Mouse (Mus musculus): Measurements from ENCODE around the gene Ppm1k.
"Not testable (repeated sequence)": the region's sequence is repeated elsewhere in the genome, so short reads cannot be mapped to it uniquely, and the experiment has no call there.

Ppm1k gene

GRCm38 (mm10) chr6:57563454-57563853, 28.2 kb upstream of the Ppm1k start:
- Histone ChIP-seq H3K9me3 (ENCODE audit: low read length) (peaks cover 3% of the 10 kb centered on the region; the same call in 1 of the 2 replicates), H3K4me3 (replicated peaks; ENCODE audit: low read length) (no peak overlapping the region), H3K36me3 (ENCODE audit: insufficient read depth, low read length) (no peaks in the 10 kb centered on the region), H3K27me3 (ENCODE audit: insufficient read depth, low read length) (no peaks in the 10 kb centered on the region), H3K4me1 (replicated peaks; ENCODE audit: low read depth, low read length) (no peaks in the 10 kb centered on the region)
- TF ChIP-seq POU5F1 (IDR thresholded peaks at IDR 0.05; ENCODE audit: borderline replicate concordance, low read length) (no peak), CTCF (conservative IDR thresholded peaks at IDR 0.05; ENCODE audit: low read length) (no peak), NANOG (IDR thresholded peaks at IDR 0.05; ENCODE audit: borderline replicate concordance, low read length) (no peak)

- Histone ChIP-seq H3K36me3 (ENCODE audit: insufficient read depth, low read length) (no peaks in the 10 kb centered on the region), H3K27me3 (ENCODE audit: insufficient read depth, low read length) (no peaks in the 10 kb centered on the region), H3K9me3 (ENCODE audit: low read length) (no peaks in the 10 kb centered on the region), H3K4me1 (replicated peaks; ENCODE audit: low read depth, low read length) (no peaks in the 10 kb centered on the region), H3K4me3 (replicated peaks; ENCODE audit: low read length) (no peak overlapping the region)
- TF ChIP-seq POU5F1 (IDR thresholded peaks at IDR 0.05; ENCODE audit: borderline replicate concordance, low read length): no peak
These were observed 22.6 kb upstream of the Ppm1k start for GRCm38 (mm10) chr6:57557796-57558317.

- Histone ChIP-seq H3K9me3 (ENCODE audit: low read length) (no peaks in the 10 kb centered on the region), H3K36me3 (ENCODE audit: insufficient read depth, low read length) (no peaks in the 10 kb centered on the region), H3K4me3 (replicated peaks; ENCODE audit: low read length) (no peak overlapping the region), H3K27me3 (ENCODE audit: insufficient read depth, low read length) (no peaks in the 10 kb centered on the region), H3K4me1 (replicated peaks; ENCODE audit: low read depth, low read length) (no peaks in the 10 kb centered on the region)
- TF ChIP-seq CTCF (conservative IDR thresholded peaks at IDR 0.05; ENCODE audit: low read length) (no peak), POU5F1 (IDR thresholded peaks at IDR 0.05; ENCODE audit: borderline replicate concordance, low read length) (no peak), NANOG (IDR thresholded peaks at IDR 0.05; ENCODE audit: borderline replicate concordance, low read length) (no peak)
These were observed 16.0 kb upstream of the Ppm1k start for GRCm38 (mm10) chr6:57551211-57551796.

GRCm38 (mm10) chr6:57544866-57545265, 9.6 kb upstream of the Ppm1k start:
- Histone ChIP-seq H3K4me1 (replicated peaks; ENCODE audit: low read depth, low read length) (no peaks in the 10 kb centered on the region), H3K9me3 (ENCODE audit: low read length) (no peaks in the 10 kb centered on the region), H3K27me3 (ENCODE audit: insufficient read depth, low read length) (no peaks in the 10 kb centered on the region), H3K36me3 (ENCODE audit: insufficient read depth, low read length) (no peaks in the 10 kb centered on the region), H3K4me3 (replicated peaks; ENCODE audit: low read length) (no peak overlapping the region)
- no peak for TF ChIP-seq CTCF (conservative IDR thresholded peaks at IDR 0.05; ENCODE audit: low read length)
- TF ChIP-seq POU5F1 (IDR thresholded peaks at IDR 0.05; ENCODE audit: borderline replicate concordance, low read length): no peak
- TF ChIP-seq NANOG (IDR thresholded peaks at IDR 0.05; ENCODE audit: borderline replicate concordance, low read length): no peak

GRCm38 (mm10) chr6:57543591-57543990, 8.3 kb upstream of the Ppm1k start:
- not testable (repeated sequence) for H3K36me3 ChIP-seq (ENCODE audit: insufficient read depth, low read length); H3K4me1 ChIP-seq (replicated peaks; ENCODE audit: low read depth, low read length); H3K4me3 ChIP-seq (replicated peaks; ENCODE audit: low read length); H3K27me3 ChIP-seq (ENCODE audit: insufficient read depth, low read length); H3K9me3 ChIP-seq (ENCODE audit: low read length)

- no peaks in the 10 kb centered on the region for H3K4me1 ChIP-seq (replicated peaks; ENCODE audit: low read depth, low read length)
- no peak overlapping the region for H3K4me3 ChIP-seq (replicated peaks; ENCODE audit: low read length)
- no peaks in the 10 kb centered on the region for H3K36me3 ChIP-seq (ENCODE audit: insufficient read depth, low read length)
- H3K9me3 ChIP-seq (ENCODE audit: low read length): no peaks in the 10 kb centered on the region
- TF ChIP-seq CTCF (conservative IDR thresholded peaks at IDR 0.05; ENCODE audit: low read length) (no peak), NANOG (IDR thresholded peaks at IDR 0.05; ENCODE audit: borderline replicate concordance, low read length) (no peak), POU5F1 (IDR thresholded peaks at IDR 0.05; ENCODE audit: borderline replicate concordance, low read length) (no peak)
- no peaks in the 10 kb centered on the region for H3K27me3 ChIP-seq (ENCODE audit: insufficient read depth, low read length)
These were observed 6.6 kb upstream of the Ppm1k start for GRCm38 (mm10) chr6:57541737-57542335.

GRCm38 (mm10) chr6:57540950-57541498, 5.8 kb upstream of the Ppm1k start:
- TF ChIP-seq CTCF (conservative IDR thresholded peaks at IDR 0.05; ENCODE audit: low read length) (no peak), NANOG (IDR thresholded peaks at IDR 0.05; ENCODE audit: borderline replicate concordance, low read length) (no peak), POU5F1 (IDR thresholded peaks at IDR 0.05; ENCODE audit: borderline replicate concordance, low read length) (no peak)
- peaks cover under 1% of the 10 kb centered on the region; the same call in 1 of the 2 replicates for H3K4me1 ChIP-seq (replicated peaks; ENCODE audit: low read depth, low read length)
- H3K27me3 ChIP-seq (ENCODE audit: insufficient read depth, low read length): no peaks in the 10 kb centered on the region
- H3K4me3 ChIP-seq (replicated peaks; ENCODE audit: low read length): no peak overlapping the region
- H3K9me3 ChIP-seq (ENCODE audit: low read length): no peaks in the 10 kb centered on the region
- no peaks in the 10 kb centered on the region for H3K36me3 ChIP-seq (ENCODE audit: insufficient read depth, low read length)

- Histone ChIP-seq H3K4me1 (replicated peaks; ENCODE audit: low read depth, low read length) (peaks cover 16% of the 10 kb centered on the region), H3K4me3 (replicated peaks; ENCODE audit: low read length) (no peak overlapping the region), H3K9me3 (ENCODE audit: low read length) (no peaks in the 10 kb centered on the region), H3K36me3 (ENCODE audit: insufficient read depth, low read length) (no peaks in the 10 kb centered on the region), H3K27me3 (ENCODE audit: insufficient read depth, low read length) (0 out of 2 replicates have a peak, but pooled peaks cover 3% of the 10 kb centered on the region)
- TF ChIP-seq POU5F1 (IDR thresholded peaks at IDR 0.05; ENCODE audit: borderline replicate concordance, low read length) (no peak), NANOG (IDR thresholded peaks at IDR 0.05; ENCODE audit: borderline replicate concordance, low read length) (no peak), CTCF (conservative IDR thresholded peaks at IDR 0.05; ENCODE audit: low read length) (no peak)
These were observed 2.6 kb upstream of the Ppm1k start for GRCm38 (mm10) chr6:57537887-57538286.
